Mouse (Mus musculus): ENCODE measurements around the gene Unc119. TPM values are rescaled to one million over a fixed set of nuclear protein-coding genes. Genes with fewer than 3 reads are reported as not detected.

Unc119 gene
- 1 to 10 TPM; 4.2 to 4.6 TPM for total RNA-seq (2021)

- intact Hi-C loops (cut with DNase I): no loop called here
- peak; percentile 55 for DNase-seq (ENCODE audit: low spot score)
These were observed at the start of gene Unc119 for GRCm38 (mm10) chr11:78343381-78344327. Unc119 (plus strand) TSS chr11:78343482.

- DNase-seq (ENCODE audit: low spot score): no peak
- intact Hi-C loops (cut with DNase I): no loop called here
These were observed 48.7 kb upstream of the Unc119 start for GRCm38 (mm10) chr11:78294585-78294984.

- no peak for DNase-seq (ENCODE audit: low spot score)
- intact Hi-C loops (cut with DNase I): no loop called here
These were observed 42.4 kb upstream of the Unc119 start for GRCm38 (mm10) chr11:78300917-78301316.

GRCm38 (mm10) chr11:78301357-78302084, 41.8 kb upstream of the Unc119 start, which contains the start of gene Spag5:
Spag5 (plus strand) TSS chr11:78301529.
- intact Hi-C loops (cut with DNase I): no loop called here
- peak; percentile 78 for DNase-seq (ENCODE audit: low spot score)

GRCm38 (mm10) chr11:78305272-78305671, 38.0 kb upstream of the Unc119 start:
- intact Hi-C loops (cut with DNase I): no loop called here

GRCm38 (mm10) chr11:78310861-78311511, 32.3 kb upstream of the Unc119 start:
- no peak for DNase-seq (ENCODE audit: low spot score)
- intact Hi-C loops (cut with DNase I): no loop called here

More at GRCm38 (mm10) chr11:78305272-78305671, 38.0 kb upstream of the Unc119 start:
- no peak for DNase-seq (ENCODE audit: low spot score)

GRCm38 (mm10) chr11:78313662-78314061, 29.6 kb upstream of the Unc119 start:
- intact Hi-C loops (cut with DNase I): no loop called here
- no peak for DNase-seq (ENCODE audit: low spot score)

- DNase-seq (ENCODE audit: low spot score): no peak
- intact Hi-C loops (cut with DNase I): no loop called here
These were observed 24.9 kb upstream of the Unc119 start for GRCm38 (mm10) chr11:78318411-78318810.

- DNase-seq (ENCODE audit: low spot score): no peak
- intact Hi-C loops (cut with DNase I): no loop called here
These were observed 21.0 kb upstream of the Unc119 start for GRCm38 (mm10) chr11:78322076-78322831.

GRCm38 (mm10) chr11:78322860-78323259, 20.4 kb upstream of the Unc119 start, which contains the start of gene Aldoc:
Aldoc (plus strand) TSS chr11:78322968.
- DNase-seq (ENCODE audit: low spot score): peak; percentile 46
- intact Hi-C loops (cut with DNase I): no loop called here

- no peak for DNase-seq (ENCODE audit: low spot score)
These were observed 19.1 kb upstream of the Unc119 start for GRCm38 (mm10) chr11:78324000-78324785.

GRCm38 (mm10) chr11:78324965-78325364, 18.3 kb upstream of the Unc119 start:
- intact Hi-C loops (cut with DNase I): no loop called here
- DNase-seq (ENCODE audit: low spot score): no peak

More at GRCm38 (mm10) chr11:78324000-78324785, 19.1 kb upstream of the Unc119 start:
- intact Hi-C loops (cut with DNase I): no loop called here

GRCm38 (mm10) chr11:78327215-78327614, 16.1 kb upstream of the Unc119 start:
- intact Hi-C loops (cut with DNase I): no loop called here
- DNase-seq (ENCODE audit: low spot score): no peak

GRCm38 (mm10) chr11:78327634-78328511, 15.4 kb upstream of the Unc119 start, which contains the start of gene Pigs:
Pigs (plus strand) TSS chr11:78328415.
- intact Hi-C loops (cut with DNase I): no loop called here
- DNase-seq (ENCODE audit: low spot score): peak; percentile 93

GRCm38 (mm10) chr11:78328512-78329056, 14.7 kb upstream of the Unc119 start:
- intact Hi-C loops (cut with DNase I): no loop called here
- no peak for DNase-seq (ENCODE audit: low spot score)

GRCm38 (mm10) chr11:78332676-78333075, 10.6 kb upstream of the Unc119 start:
- DNase-seq (ENCODE audit: low spot score): no peak

GRCm38 (mm10) chr11:78333992-78334391, 9.3 kb upstream of the Unc119 start:
- intact Hi-C loops (cut with DNase I): no loop called here
- DNase-seq (ENCODE audit: low spot score): no peak

More at GRCm38 (mm10) chr11:78332676-78333075, 10.6 kb upstream of the Unc119 start:
- intact Hi-C loops (cut with DNase I): no loop called here
